Mouse (Mus musculus): ENCODE measurements around the gene Mcm3ap. TPM values are rescaled to one million over a fixed set of nuclear protein-coding genes. Genes with fewer than 3 reads are reported as not detected.

Gene Mcm3ap
- 18.7 and 19.0 TPM in 2 replicates for polyA plus RNA-seq (2021; fragmentation: Nextera tagmentation)
- long read RNA-seq, experiment 1, full-length matches to known transcripts: 2 of 22 reads
- long read RNA-seq, experiment 1, partial matches to known transcripts: 19 of 22 reads
- long read RNA-seq, experiment 1, other reads (novel, unspliced or antisense): 1 of 22 reads
- long read RNA-seq, experiment 2, full-length matches to known transcripts: 36 of 72 reads
- long read RNA-seq, experiment 2, partial matches to known transcripts: 30 of 72 reads
- long read RNA-seq, experiment 2, other reads (novel, unspliced or antisense): 6 of 72 reads

GRCm38 (mm10) chr10:76468203-76469162, at the start of gene Mcm3ap, which contains the start of gene Ybey:
Gene Mcm3ap, plus strand, starts transcription at chr10:76468927.
Gene Ybey, minus strand, starts transcription at chr10:76469114.

GRCm38 (mm10) chr10:76440281-76440680, 28.4 kb upstream of the Mcm3ap start, which contains the start of gene AC141477.1:
Gene AC141477.1, minus strand, starts transcription at chr10:76440444.

GRCm38 (mm10) chr10:76442178-76443088, 26.3 kb upstream of the Mcm3ap start, which contains the start of gene Pcnt:
Gene Pcnt, minus strand, starts transcription at chr10:76442786.

GRCm38 (mm10) chr10:76448851-76449250, 19.9 kb upstream of the Mcm3ap start, which contains the start of gene 2610028H24Rik:
Gene 2610028H24Rik, plus strand, starts transcription at chr10:76449081.

GRCm38 (mm10) chr10:76531375-76531774, 62.6 kb downstream of the Mcm3ap start, which contains the start of gene Lss:
Gene Lss, plus strand, starts transcription at chr10:76531588.

GRCm38 (mm10) chr10:76561972-76562371, 93.2 kb downstream of the Mcm3ap start, which contains the start of gene Spatc1l:
Gene Spatc1l, plus strand, starts transcription at chr10:76562272.

Other genes with a start within 250 kb of the Mcm3ap start
- gene Prmt2, start 231.1 kb upstream of the Mcm3ap start, polyA plus RNA-seq (2021; fragmentation: Nextera tagmentation): 111 and 112 TPM in 2 replicates
- 109 and 151 TPM in 2 replicates for gene S100b, start 215.1 kb upstream of the Mcm3ap start, polyA plus RNA-seq (2021; fragmentation: Nextera tagmentation)
- gene Dip2a, start 123.6 kb upstream of the Mcm3ap start, polyA plus RNA-seq (2021; fragmentation: Nextera tagmentation): 29.7 and 36.3 TPM in 2 replicates
- not detected in 2 replicates for gene AC141477.1, start 28.5 kb upstream of the Mcm3ap start, polyA plus RNA-seq (2021; fragmentation: Nextera tagmentation)
- gene Pcnt, start 26.1 kb upstream of the Mcm3ap start, polyA plus RNA-seq (2021; fragmentation: Nextera tagmentation): 5.8 and 11.4 TPM in 2 replicates
- gene 2610028H24Rik, start 19.8 kb upstream of the Mcm3ap start, polyA plus RNA-seq (2021; fragmentation: Nextera tagmentation): 0.30 TPM in 2 replicates
- 3.4 and 3.9 TPM in 2 replicates for gene Ybey, start 187 bp downstream of the Mcm3ap start, polyA plus RNA-seq (2021; fragmentation: Nextera tagmentation)
- gene Lss, start 62.7 kb downstream of the Mcm3ap start, polyA plus RNA-seq (2021; fragmentation: Nextera tagmentation): 11.4 and 16.8 TPM in 2 replicates
- gene Spatc1l, start 93.3 kb downstream of the Mcm3ap start, polyA plus RNA-seq (2021; fragmentation: Nextera tagmentation): not detected in 2 replicates
- gene Ftcd, start 106.7 kb downstream of the Mcm3ap start, polyA plus RNA-seq (2021; fragmentation: Nextera tagmentation): not detected in 2 replicates
- 0.55 and 0.68 TPM in 2 replicates for gene Col6a2, start 154.7 kb downstream of the Mcm3ap start, polyA plus RNA-seq (2021; fragmentation: Nextera tagmentation)